Mouse (Mus musculus) bone marrow, adult 2 months (tissue): Measurements from ENCODE around the gene Pald1.

Source experiments
- CTCF ChIP-seq: fragments of 200-500 bp; IDR thresholded peaks from 2 replicates; pipeline ENCODE4 v1.5.1; 2011; ENCODE audit warnings: low read length, control low read depth; ENCODE audit not compliant: control insufficient read depth, insufficient read depth
- POLR2A ChIP-seq: fragments of 200-500 bp; IDR thresholded peaks from 2 replicates; pipeline ENCODE4 v1.6.1; 2011; ENCODE audit warnings: low read depth, mild to moderate bottlenecking, control low read depth, low read length, borderline replicate concordance; ENCODE audit not compliant: control insufficient read depth

DNA sequence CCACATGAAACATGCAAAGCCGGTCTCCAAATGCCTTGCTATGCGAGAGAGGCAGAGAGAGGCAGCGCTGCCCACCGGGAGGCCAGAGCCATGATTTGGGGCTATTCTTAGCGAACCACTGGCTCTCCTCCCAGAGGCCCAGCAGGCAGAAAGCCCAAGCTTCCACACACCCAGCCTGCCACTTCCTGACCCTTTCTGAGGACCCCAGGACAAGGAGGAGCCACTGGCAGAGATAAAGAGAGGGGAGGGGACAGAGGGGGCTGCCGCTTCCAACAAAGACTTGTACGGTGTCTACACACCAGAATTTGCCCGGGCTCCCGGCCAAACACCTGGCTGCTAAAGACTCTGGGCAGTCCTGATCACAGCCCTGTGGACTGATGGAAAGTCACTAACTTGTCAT lies 3.1 kb downstream of the Pald1 start:
- no peak for TF ChIP-seq CTCF
- no peak for TF ChIP-seq POLR2A
